Mouse (Mus musculus) forebrain, embryonic 14.5 days (tissue): ENCODE data around the gene Fam180a. TPM values are rescaled to one million over a fixed set of nuclear protein-coding genes. Genes with fewer than 3 reads are reported as not detected.
A peak's percentile ranks its signal among the peaks of the same experiment; 100 is the strongest.
"Not testable (repeated sequence)": the region's sequence is repeated elsewhere in the genome, so short reads cannot be mapped to it uniquely, and the experiment has no call there.

ENCODE experiments used
- ATAC-seq: fragments of 200-750 bp; cut with Nextera tagmentation; 2 replicates; pipeline ENCODE4 v1.8.0; 2017; ENCODE audit warnings: mild to moderate bottlenecking, moderate library complexity
- DNase-seq: peaks from one replicate; pipeline ENCODE4 v3.0.0-alpha.2; 2015; ENCODE audit warnings: low spot score
- H3K27ac ChIP-seq: fragments of 300-500 bp; sonication (generic); 2 replicates; pipeline ENCODE4 v1.5.1; 2014; ENCODE audit warnings: low read depth, mild to moderate bottlenecking, control low read depth, low read length, moderate library complexity
- H3K27me3 ChIP-seq: fragments of 300-500 bp; sonication (generic); replicated peaks from 2 replicates; pipeline ENCODE4 v1.6.1; 2014; ENCODE audit warnings: low read length, control low read depth, mixed read lengths; ENCODE audit not compliant: control insufficient read depth, insufficient read depth
- H3K36me3 ChIP-seq: fragments of 300-500 bp; sonication (generic); 2 replicates; pipeline ENCODE4 v1.6.1; 2014; ENCODE audit warnings: low read length, control low read depth; ENCODE audit not compliant: control insufficient read depth, insufficient read depth
- H3K4me1 ChIP-seq: fragments of 300-500 bp; sonication (generic); 2 replicates; pipeline ENCODE4 v1.6.1; 2014; ENCODE audit warnings: antibody characterized with exemption, low read length, control low read depth; ENCODE audit not compliant: control insufficient read depth, insufficient read depth
- H3K4me2 ChIP-seq: fragments of 300-500 bp; sonication (generic); 2 replicates; pipeline ENCODE4 v1.6.1; 2014; ENCODE audit warnings: mild to moderate bottlenecking, control low read depth, low read length
- H3K4me3 ChIP-seq: fragments of 300-500 bp; sonication (generic); 2 replicates; pipeline ENCODE4 v1.5.1; 2014; ENCODE audit warnings: low read depth, low read length, control low read depth
- H3K9ac ChIP-seq: fragments of 300-500 bp; sonication (generic); 2 replicates; pipeline ENCODE4 v1.6.1; 2014; ENCODE audit warnings: mild to moderate bottlenecking, low read length, control low read depth, moderate library complexity
- H3K9me3 ChIP-seq: fragments of 300-500 bp; sonication (generic); replicated peaks from 2 replicates; pipeline ENCODE4 v1.6.1; 2016; ENCODE audit warnings: low read length, control low read depth, mixed read lengths; ENCODE audit not compliant: control insufficient read depth
- WGBS: fragments of 180-500 bp; shearing (Covaris S2); extraction: QIAGEN DNeasy Blood & Tissue Kit; methylation state at CpG from one replicate; pipeline ENCODE4 v1.1.7; 2014; 5-methylcytosine and 5-hydroxymethylcytosine counted together
- polyA plus RNA-seq: library from polyadenylated mRNA; unstranded; fragments of >200 nt; fragmentation: Nextera tagmentation; extraction: Ambion mirVana; gene quantifications from 2 replicates; pipeline ENCODE4 v1.2.1, GENCODE M21; 2014

The Fam180a gene
- 0.66 and 1.5 TPM in 2 replicates for polyA plus RNA-seq

GRCm38 (mm10) chr6:35326111-35326515 lies at the start of gene Fam180a:
Gene Fam180a, minus strand, starts transcription at chr6:35326141.
- no peak within 1 kb of the TSS for H3K4me3 ChIP-seq
- H3K4me1 ChIP-seq, result no peaks in the 10 kb centered on the region
- 86% methylated on average over 9 of the region's 9 CpGs for WGBS
- no peak within 1 kb of the TSS for H3K4me2 ChIP-seq
- H3K27ac ChIP-seq, result no peak within 1 kb of the TSS
- no peak for DNase-seq
- no peaks in the 10 kb centered on the region for H3K27me3 ChIP-seq
- no peaks in the 10 kb centered on the region for H3K9me3 ChIP-seq
- H3K36me3 ChIP-seq, result no peaks in the 10 kb centered on the region
- H3K9ac ChIP-seq, result no peak within 1 kb of the TSS
- ATAC-seq, result no peak

- no peaks in the 10 kb centered on the region for H3K4me1 ChIP-seq
- no peaks in the 10 kb centered on the region for H3K36me3 ChIP-seq
- 93% methylated on average over 10 of the region's 10 CpGs for WGBS
- no peak overlapping the region for H3K27ac ChIP-seq
- no peak overlapping the region for H3K9ac ChIP-seq
- no peak for DNase-seq
- no peaks in the 10 kb centered on the region for H3K27me3 ChIP-seq
- no peak overlapping the region for H3K4me3 ChIP-seq
- H3K9me3 ChIP-seq, result no peaks in the 10 kb centered on the region
- ATAC-seq, result no peak
- H3K4me2 ChIP-seq, result no peak overlapping the region
Observed at GRCm38 (mm10) chr6:35374052-35374451, 48.1 kb upstream of the Fam180a start.

GRCm38 (mm10) chr6:35370356-35370755 lies 44.4 kb upstream of the Fam180a start:
- H3K4me2 ChIP-seq, result no peak overlapping the region
- WGBS, result 91% methylated on average over 7 of the region's 7 CpGs
- DNase-seq, result no peak

GRCm38 (mm10) chr6:35369578-35370282 lies 43.8 kb upstream of the Fam180a start:
- ATAC-seq, H3K9me3 ChIP-seq, H3K4me2 ChIP-seq, H3K4me1 ChIP-seq, H3K27me3 ChIP-seq, H3K4me3 ChIP-seq, H3K27ac ChIP-seq, H3K9ac ChIP-seq, H3K36me3 ChIP-seq, DNase-seq: not testable (repeated sequence)
- 90% methylated on average over 14 of the region's 18 CpGs for whole genome bisulfite sequencing

More at GRCm38 (mm10) chr6:35370356-35370755, 44.4 kb upstream of the Fam180a start:
- ATAC-seq, result no peak
- Histone ChIP-seq H3K27me3 (no peaks in the 10 kb centered on the region), H3K27ac (no peak overlapping the region), H3K36me3 (no peaks in the 10 kb centered on the region), H3K9ac (no peak overlapping the region), H3K4me3 (no peak overlapping the region), H3K4me1 (no peaks in the 10 kb centered on the region), H3K9me3 (no peaks in the 10 kb centered on the region)

- no peaks in the 10 kb centered on the region for H3K27me3 ChIP-seq
- no peak for ATAC-seq
- no peaks in the 10 kb centered on the region for H3K9me3 ChIP-seq
- no peaks in the 10 kb centered on the region for H3K4me1 ChIP-seq
- H3K27ac ChIP-seq, result no peak overlapping the region
- H3K36me3 ChIP-seq, result no peaks in the 10 kb centered on the region
- H3K4me2 ChIP-seq, result no peak overlapping the region
- 56% methylated on average over 9 of the region's 9 CpGs for whole genome bisulfite sequencing
- DNase-seq, result no peak
- no peak overlapping the region for H3K9ac ChIP-seq
- H3K4me3 ChIP-seq, result no peak overlapping the region
Observed at GRCm38 (mm10) chr6:35362596-35362995, 36.7 kb upstream of the Fam180a start.

- DNase-seq, result no peak
- no peaks in the 10 kb centered on the region for H3K9me3 ChIP-seq
- no peak overlapping the region for H3K9ac ChIP-seq
- no peak overlapping the region for H3K4me3 ChIP-seq
- 82% methylated on average over 3 of the region's 3 CpGs for WGBS
- peak overlapping the region; percentile 27; the same call in 1 of the 2 replicates for H3K27ac ChIP-seq
- no peaks in the 10 kb centered on the region for H3K36me3 ChIP-seq
- H3K4me2 ChIP-seq, result no peak overlapping the region
- no peaks in the 10 kb centered on the region for H3K27me3 ChIP-seq
- peaks cover 10% of the 10 kb centered on the region for H3K4me1 ChIP-seq
- ATAC-seq, result no peak
Observed at GRCm38 (mm10) chr6:35355320-35355719, 29.4 kb upstream of the Fam180a start.

GRCm38 (mm10) chr6:35354622-35354998 lies 28.7 kb upstream of the Fam180a start:
- H3K36me3 ChIP-seq, result no peaks in the 10 kb centered on the region
- peak; percentile 77 for DNase-seq
- H3K9ac ChIP-seq, result no peak overlapping the region
- peak overlapping the region; percentile 27; the same call in 1 of the 2 replicates for H3K27ac ChIP-seq
- H3K4me2 ChIP-seq, result peak overlapping the region; percentile 33
- no peaks in the 10 kb centered on the region for H3K27me3 ChIP-seq
- no peaks in the 10 kb centered on the region for H3K9me3 ChIP-seq
- H3K4me3 ChIP-seq, result no peak overlapping the region
- peaks cover 10% of the 10 kb centered on the region for H3K4me1 ChIP-seq
- peak; percentile 74 for ATAC-seq
- under 1% methylated on average over 6 of the region's 6 CpGs for WGBS

- Histone ChIP-seq H3K9ac (no peak overlapping the region), H3K4me2 (peak overlapping the region; percentile 33), H3K27ac (no peak overlapping the region), H3K4me3 (no peak overlapping the region), H3K36me3 (no peaks in the 10 kb centered on the region), H3K4me1 (peaks cover 10% of the 10 kb centered on the region), H3K27me3 (no peaks in the 10 kb centered on the region), H3K9me3 (no peaks in the 10 kb centered on the region)
- 3% methylated on average over 16 of the region's 18 CpGs for WGBS
- DNase-seq (peak; percentile 45), ATAC-seq (peak; percentile 30; the same call in 1 of the 2 replicates)
Observed at GRCm38 (mm10) chr6:35353846-35354621, 28.1 kb upstream of the Fam180a start.

GRCm38 (mm10) chr6:35353416-35353815 lies 27.5 kb upstream of the Fam180a start:
- H3K4me2 ChIP-seq, result no peak overlapping the region
- H3K27ac ChIP-seq, result no peak overlapping the region
- WGBS, result 50% methylated on average over 5 of the region's 5 CpGs
- H3K9ac ChIP-seq, result no peak overlapping the region
- H3K36me3 ChIP-seq, result no peaks in the 10 kb centered on the region
- H3K9me3 ChIP-seq, result no peaks in the 10 kb centered on the region
- DNase-seq (no peak), ATAC-seq (no peak)
- H3K27me3 ChIP-seq, result no peaks in the 10 kb centered on the region
- H3K4me1 ChIP-seq, result peaks cover 10% of the 10 kb centered on the region
- H3K4me3 ChIP-seq, result no peak overlapping the region
